Mouse (Mus musculus) forebrain, embryonic 11.5 days (tissue): Measurements from ENCODE around the gene Kcnc2. TPM values are rescaled to one million over a fixed set of nuclear protein-coding genes. Genes with fewer than 3 reads are reported as not detected.

ENCODE experiments used
- ATAC-seq: fragments of 200-750 bp; cut with Nextera tagmentation; replicated peaks from 2 replicates; pipeline ENCODE4 v1.8.0; 2017; ENCODE audit warnings: moderate TSS enrichment; ENCODE audit not compliant: low FRiP score
- DNase-seq: peaks from one replicate; pipeline ENCODE4 v3.0.0-alpha.2; 2017; ENCODE audit warnings: low spot score
- H3K27ac ChIP-seq: fragments of 300-500 bp; sonication (generic); 2 replicates; pipeline ENCODE4 v1.5.1; 2014; ENCODE audit warnings: low read depth, low read length
- H3K27me3 ChIP-seq: fragments of 300-500 bp; sonication (generic); 2 replicates; pipeline ENCODE4 v1.6.1; 2014; ENCODE audit warnings: mild to moderate bottlenecking, low read length, mixed read lengths; ENCODE audit not compliant: control insufficient read depth, insufficient read depth
- H3K36me3 ChIP-seq: fragments of 300-500 bp; sonication (generic); 2 replicates; pipeline ENCODE4 v1.6.1; 2014; ENCODE audit warnings: mild to moderate bottlenecking, low read length, moderate library complexity, mixed read lengths; ENCODE audit not compliant: control insufficient read depth, insufficient read depth
- H3K4me1 ChIP-seq: fragments of 300-500 bp; sonication (generic); replicated peaks from 2 replicates; pipeline ENCODE4 v1.6.1; 2014; ENCODE audit warnings: low read length, mixed read lengths; ENCODE audit not compliant: control insufficient read depth, insufficient read depth
- H3K4me2 ChIP-seq: fragments of 300-500 bp; sonication (generic); 2 replicates; pipeline ENCODE4 v1.6.1; 2014; ENCODE audit warnings: low read depth, mild to moderate bottlenecking, low read length, moderate library complexity, mixed read lengths; ENCODE audit not compliant: severe bottlenecking
- H3K4me3 ChIP-seq: fragments of 300-500 bp; sonication (generic); 2 replicates; pipeline ENCODE4 v1.5.1; 2014; ENCODE audit warnings: low read depth, low read length
- H3K9ac ChIP-seq: fragments of 300-500 bp; sonication (generic); 2 replicates; pipeline ENCODE4 v1.6.1; 2014; ENCODE audit warnings: low read length
- H3K9me3 ChIP-seq: fragments of 300-500 bp; sonication (generic); 2 replicates; pipeline ENCODE4 v1.6.1; 2016; ENCODE audit warnings: low read length, mixed read lengths; ENCODE audit not compliant: control insufficient read depth
- WGBS: fragments of 180-500 bp; shearing (Covaris S2); extraction: QIAGEN DNeasy Blood & Tissue Kit; methylation state at CpG from one replicate; pipeline ENCODE4 v1.1.7; 2014; 5-methylcytosine and 5-hydroxymethylcytosine counted together
- polyA plus RNA-seq: library from polyadenylated mRNA; unstranded; fragments of >200 nt; fragmentation: Nextera tagmentation; extraction: Ambion mirVana; gene quantifications from 2 replicates; pipeline ENCODE4 v1.2.1, GENCODE M21; 2014

Kcnc2 gene
- polyA plus RNA-seq, 1 experiment from 2014 or later = 1.2 TPM

DNA sequence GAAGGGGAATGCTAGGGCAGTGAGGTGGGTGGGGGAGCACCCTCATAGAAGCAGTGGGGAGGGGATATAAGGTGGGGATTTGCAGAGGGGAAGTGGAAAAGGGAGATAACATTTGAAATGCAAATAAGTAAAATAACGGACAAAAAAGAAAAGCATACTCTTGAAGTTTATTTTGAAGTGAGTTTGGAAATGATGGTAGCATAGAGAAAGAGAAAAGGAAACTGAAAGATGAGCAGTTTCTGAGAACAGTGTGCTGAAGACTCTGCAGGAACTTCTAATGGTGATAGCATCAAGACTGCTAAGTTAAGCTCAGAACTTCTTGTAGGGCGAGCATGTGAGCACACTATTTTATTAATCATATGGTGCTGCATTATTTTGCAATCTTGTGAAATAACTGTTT, 138.6 kb downstream of the Kcnc2 start:
- Histone ChIP-seq H3K27ac (no peak overlapping the region), H3K4me3 (no peak overlapping the region), H3K4me2 (no peak overlapping the region), H3K9me3 (no peaks in the 10 kb centered on the region), H3K27me3 (no peaks in the 10 kb centered on the region), H3K9ac (no peak overlapping the region), H3K36me3 (no peaks in the 10 kb centered on the region), H3K4me1 (no peaks in the 10 kb centered on the region)
- 75% methylated on average over 2 of the region's 2 CpGs for WGBS
- DNase-seq = no peak
- no peak for ATAC-seq

DNA sequence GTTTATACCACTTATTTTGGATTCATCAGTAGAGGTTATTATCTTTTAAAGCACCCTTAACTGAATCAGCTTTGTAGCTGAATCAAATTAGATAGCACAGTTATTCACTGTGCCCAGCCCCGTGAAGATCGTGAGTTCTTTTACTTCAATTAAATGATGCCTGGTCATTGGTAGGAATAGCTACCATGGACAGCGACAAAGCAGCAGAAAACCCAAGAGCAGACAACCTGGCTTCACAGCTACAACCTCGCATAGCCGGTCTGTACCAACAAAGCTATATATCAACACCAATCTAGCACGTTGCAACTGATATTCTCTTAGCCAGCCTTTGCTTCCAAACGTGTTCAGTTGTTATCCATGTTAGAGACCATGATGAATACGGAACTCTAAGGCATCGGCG, 152.4 kb downstream of the Kcnc2 start:
- Histone ChIP-seq H3K9ac (no peak overlapping the region), H3K4me2 (no peak overlapping the region), H3K4me1 (no peaks in the 10 kb centered on the region), H3K9me3 (no peaks in the 10 kb centered on the region), H3K27me3 (no peaks in the 10 kb centered on the region), H3K36me3 (no peaks in the 10 kb centered on the region), H3K27ac (no peak overlapping the region), H3K4me3 (no peak overlapping the region)
- ATAC-seq = no peak
- WGBS = 68% methylated on average over 10 of the region's 10 CpGs
- DNase-seq = no peak

DNA sequence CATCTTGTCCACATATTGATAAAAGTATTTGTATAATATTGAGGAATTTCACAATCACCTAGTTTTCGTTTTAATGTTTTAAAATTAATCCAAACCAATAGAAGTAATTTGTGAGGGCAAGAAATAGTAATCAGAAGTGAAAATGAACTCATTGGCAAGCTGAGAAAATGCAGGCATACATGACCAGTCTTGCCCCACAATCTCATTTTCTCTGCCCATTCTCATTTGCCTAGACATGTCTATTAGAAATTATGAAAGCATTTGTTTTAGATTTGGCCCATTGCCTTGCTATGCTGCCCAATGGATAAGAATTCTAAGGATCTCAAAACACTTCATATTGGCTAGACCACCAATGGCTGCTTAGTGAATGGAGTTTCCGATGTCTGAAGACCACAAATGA, 166.0 kb downstream of the Kcnc2 start:
- Histone ChIP-seq H3K4me2 (no peak overlapping the region), H3K36me3 (no peaks in the 10 kb centered on the region), H3K9me3 (no peaks in the 10 kb centered on the region), H3K9ac (no peak overlapping the region), H3K4me3 (no peak overlapping the region), H3K4me1 (no peaks in the 10 kb centered on the region), H3K27me3 (no peaks in the 10 kb centered on the region), H3K27ac (no peak overlapping the region)
- no peak for ATAC-seq
- DNase-seq = no peak
- WGBS = 89% methylated on average over 2 of the region's 2 CpGs

DNA sequence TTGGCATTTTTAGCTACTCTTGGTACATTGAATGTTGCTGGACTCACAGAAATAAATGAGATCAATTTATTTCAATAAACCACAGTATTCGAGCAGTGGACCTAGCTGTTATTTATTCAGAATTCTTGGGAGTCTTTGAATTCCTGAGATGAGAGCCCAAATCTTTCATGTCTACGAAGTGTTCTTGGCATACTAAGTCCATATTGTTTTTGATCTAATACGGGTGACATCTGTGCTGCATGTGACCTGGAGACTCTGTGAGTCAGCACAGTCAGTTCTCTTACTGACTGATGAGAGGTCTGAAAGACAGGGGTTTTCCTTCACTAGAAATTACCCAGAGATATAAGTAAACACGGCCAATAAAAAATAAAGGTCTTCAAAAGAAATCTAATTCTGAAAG, 173.7 kb downstream of the Kcnc2 start:
- 70% methylated on average over 4 of the region's 4 CpGs for WGBS
- H3K4me3 ChIP-seq = no peak overlapping the region
- no peak for ATAC-seq

DNA sequence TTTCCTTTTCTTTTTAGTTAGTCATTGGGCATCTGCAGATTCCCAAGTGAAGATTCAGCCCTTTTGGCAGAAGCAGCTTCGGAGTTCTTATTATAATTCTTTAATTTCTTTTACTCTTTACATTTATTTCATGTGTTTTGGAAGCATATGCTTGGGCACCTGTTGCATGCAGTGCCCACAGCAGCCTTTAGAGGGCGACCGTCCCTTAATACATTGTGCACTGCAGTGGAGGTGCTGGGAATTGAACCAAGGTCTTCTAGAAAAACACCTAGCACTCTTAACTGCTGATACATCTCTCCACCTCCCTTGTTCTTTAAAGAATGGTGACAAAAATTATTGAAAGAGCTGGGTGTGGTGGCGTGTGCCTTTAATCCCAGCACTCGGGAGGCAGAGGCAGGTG, 180.0 kb downstream of the Kcnc2 start:
- H3K9ac ChIP-seq = no peak overlapping the region
- WGBS = 81% methylated on average over 5 of the region's 5 CpGs
- ATAC-seq = no peak
- no peaks in the 10 kb centered on the region for H3K4me1 ChIP-seq
- no peaks in the 10 kb centered on the region for H3K27me3 ChIP-seq
- no peak overlapping the region for H3K27ac ChIP-seq
- no peak overlapping the region for H3K4me2 ChIP-seq
- H3K36me3 ChIP-seq = no peaks in the 10 kb centered on the region
- no peaks in the 10 kb centered on the region; the same call in 1 of the 2 replicates for H3K9me3 ChIP-seq
- H3K4me3 ChIP-seq = no peak overlapping the region
- no peak for DNase-seq

More for the DNA sequence above, 173.7 kb downstream of the Kcnc2 start:
- DNase-seq = no peak
- Histone ChIP-seq H3K36me3 (no peaks in the 10 kb centered on the region), H3K27me3 (no peaks in the 10 kb centered on the region), H3K9me3 (no peaks in the 10 kb centered on the region), H3K27ac (no peak overlapping the region), H3K4me1 (no peaks in the 10 kb centered on the region), H3K4me2 (no peak overlapping the region), H3K9ac (no peak overlapping the region)

DNA sequence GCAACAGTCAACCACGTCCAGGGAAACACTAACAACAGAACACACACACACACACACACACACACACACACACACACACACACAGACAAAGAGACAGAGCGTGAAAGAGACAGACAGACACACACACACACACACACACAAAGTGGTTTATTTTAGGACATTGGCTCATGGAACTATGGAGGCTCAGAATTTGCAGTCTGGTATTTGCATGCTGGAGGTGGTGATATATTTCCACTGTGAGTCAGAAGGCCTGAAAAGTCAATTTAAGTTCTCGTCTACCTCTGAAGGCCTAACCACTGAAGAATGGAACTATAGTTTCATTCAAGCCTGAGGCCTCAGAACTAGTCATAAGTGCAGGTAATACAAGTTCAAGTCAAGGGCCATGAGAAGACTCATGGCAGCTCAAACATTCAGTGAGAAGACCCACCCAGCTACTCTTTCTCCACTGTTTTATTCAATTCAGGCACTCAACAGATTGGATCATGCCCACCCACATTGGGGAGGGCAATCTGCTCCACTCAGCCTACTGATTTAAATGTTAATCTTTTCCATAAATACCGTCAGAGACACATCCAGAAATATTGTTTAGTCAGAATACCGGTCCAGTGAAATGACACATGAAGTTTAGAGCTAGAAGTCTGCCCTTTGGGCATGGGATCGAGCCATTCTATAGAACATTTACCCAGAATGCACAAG, 197.9 kb downstream of the Kcnc2 start:
- Histone ChIP-seq H3K9me3 (no peaks in the 10 kb centered on the region), H3K27ac (no peak overlapping the region), H3K4me1 (no peaks in the 10 kb centered on the region), H3K27me3 (no peaks in the 10 kb centered on the region), H3K4me3 (no peak overlapping the region), H3K4me2 (no peak overlapping the region), H3K9ac (no peak overlapping the region), H3K36me3 (no peaks in the 10 kb centered on the region)
- 88% methylated on average over 6 of the region's 6 CpGs for WGBS
- ATAC-seq (no peak), DNase-seq (no peak)

DNA sequence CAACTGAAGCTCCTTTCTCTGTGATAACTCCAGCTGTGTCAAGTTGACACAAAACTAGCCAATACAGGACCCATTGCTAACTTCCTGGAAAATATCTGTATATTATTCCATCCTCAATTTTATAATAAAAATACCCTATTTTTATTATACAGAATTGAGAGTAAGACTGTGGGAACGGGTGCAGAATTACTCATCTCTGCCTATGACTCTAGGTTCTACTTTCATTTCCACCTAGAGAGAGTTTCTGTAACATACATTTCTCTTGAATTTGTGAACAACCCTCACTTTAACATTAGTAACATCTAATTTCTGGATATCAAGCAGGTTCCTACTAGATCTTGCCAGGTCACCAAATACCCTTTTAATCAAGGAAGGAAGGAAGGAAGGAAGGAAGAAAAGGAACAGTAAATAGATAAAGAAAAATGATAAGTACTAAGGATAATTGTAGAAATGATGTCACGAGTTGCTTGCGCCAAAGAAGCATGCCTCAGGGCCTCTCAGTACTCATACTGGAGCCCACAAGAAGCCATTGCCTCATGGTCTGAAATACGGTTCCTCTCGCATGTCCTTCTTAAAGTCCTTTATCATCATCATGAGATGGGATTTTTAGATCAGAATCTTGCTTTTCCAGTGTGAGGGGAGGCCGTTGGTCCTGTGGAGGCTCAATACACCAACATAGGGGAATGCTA, 203.3 kb downstream of the Kcnc2 start:
- Histone ChIP-seq H3K36me3 (no peaks in the 10 kb centered on the region), H3K4me1 (no peaks in the 10 kb centered on the region), H3K9me3 (no peaks in the 10 kb centered on the region), H3K27me3 (no peaks in the 10 kb centered on the region), H3K4me2 (no peak overlapping the region), H3K4me3 (no peak overlapping the region), H3K9ac (no peak overlapping the region), H3K27ac (no peak overlapping the region)
- 91% methylated on average over 6 of the region's 6 CpGs for WGBS
- ATAC-seq (no peak), DNase-seq (no peak)

DNA sequence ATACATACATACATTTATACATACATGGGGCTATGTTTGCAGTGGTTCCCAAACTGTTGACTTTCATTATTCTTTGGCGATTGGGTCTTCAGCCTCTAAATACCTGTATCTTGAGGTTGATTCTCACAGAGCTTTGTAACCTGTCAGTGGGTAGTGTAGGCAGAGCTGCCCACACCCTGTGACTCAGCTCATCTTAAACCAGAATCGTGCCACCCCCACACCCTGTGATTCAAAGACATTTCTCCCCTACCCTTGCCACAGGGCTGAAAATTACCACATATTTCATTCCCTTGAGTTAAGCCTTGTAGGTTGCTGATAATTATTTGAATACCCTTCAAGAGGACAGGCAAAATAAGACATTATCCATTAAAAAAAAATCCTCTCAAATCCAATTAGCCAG, 210.5 kb downstream of the Kcnc2 start:
- Histone ChIP-seq H3K4me1 (no peaks in the 10 kb centered on the region), H3K9ac (no peak overlapping the region), H3K27ac (no peak overlapping the region), H3K27me3 (no peaks in the 10 kb centered on the region), H3K9me3 (no peaks in the 10 kb centered on the region), H3K36me3 (no peaks in the 10 kb centered on the region), H3K4me3 (no peak overlapping the region), H3K4me2 (no peak overlapping the region)
- DNase-seq (no peak), ATAC-seq (no peak)
- 86% methylated on average over 2 of the region's 2 CpGs for WGBS
